Mouse (Mus musculus): ENCODE data around the gene Ctsl.

- TF ChIP-seq CTCF (IDR thresholded peaks at IDR 0.05) = no peak
- no peak for TF ChIP-seq EP300 (IDR thresholded peaks at IDR 0.05)
These were observed 60.1 kb downstream of the Ctsl start for GRCm38 (mm10) chr13:64310585-64310984.

Data from lung, postnatal 0 days (tissue).